In the genomic region with DNA sequence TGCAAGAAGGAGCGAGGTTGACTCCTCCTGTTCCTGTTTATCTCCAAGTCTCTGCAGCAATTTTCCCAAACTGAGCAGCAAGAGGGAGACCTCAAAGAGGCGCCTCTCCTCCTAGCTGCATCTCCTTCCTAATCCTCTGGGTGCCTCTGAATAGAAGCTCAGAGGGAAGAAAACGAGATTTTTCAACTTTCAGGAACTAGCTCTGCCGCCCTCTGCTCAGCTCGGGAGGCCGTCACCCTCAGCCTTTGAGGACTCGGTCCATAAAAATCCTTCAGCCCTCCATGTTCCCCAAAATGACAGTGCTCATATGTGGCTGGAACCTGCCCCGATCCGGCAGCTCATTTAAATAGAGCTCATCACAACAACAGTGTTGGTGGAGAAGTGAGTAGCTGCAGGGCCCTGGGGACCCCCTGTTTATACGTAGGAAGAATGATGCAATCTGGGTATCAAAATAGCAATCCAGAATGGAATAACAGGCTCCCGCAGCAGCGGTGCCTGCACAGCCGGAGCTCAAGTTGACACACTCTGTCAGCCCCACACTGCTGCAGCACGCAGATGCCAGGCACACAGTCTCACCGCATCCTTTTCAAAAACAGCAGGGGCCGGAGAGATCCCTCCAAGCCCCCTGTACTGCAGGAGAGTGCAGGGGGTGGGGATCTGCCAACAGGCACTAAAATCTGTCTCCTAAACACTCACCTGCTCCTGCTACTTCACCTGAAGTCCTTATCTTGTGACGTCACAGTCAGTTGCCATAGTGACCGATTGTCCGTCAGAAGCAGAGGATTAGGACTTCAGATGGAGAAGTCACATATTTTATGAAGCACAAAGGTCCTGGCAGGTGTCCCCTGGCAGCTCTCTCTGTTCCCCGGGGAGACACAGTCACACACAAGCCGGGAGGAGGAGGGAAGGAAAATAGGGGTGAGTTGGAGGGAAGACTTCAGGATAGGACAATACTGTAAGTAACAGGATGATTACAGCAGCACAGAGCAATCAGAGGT, we compare ENCODE assay signal across 9 mouse cellular contexts. TPM values are rescaled to one million over a fixed set of nuclear protein-coding genes. Genes with fewer than 3 reads are reported as not detected.
DNase-seq lines count a peak whose midpoint lies in the region; ATAC-seq lines count a peak whose summit lies in the region.
"Had no signal": no experiment of that assay in that cellular context is flagged by ENCODE, and none has a peak within 500 bp of the region (broad histone marks: within the 10 kb centered on the region; RNA-seq: fewer than 3 reads in every experiment).

No protein-coding gene starts in this region.

- H3K27me3 ChIP-seq in lung, embryonic 16.5 days (ENCODE audit: control insufficient read depth, insufficient read depth, low read depth, low read length): peaks cover 3% of the 10 kb centered on the region; the same call in 1 of the 2 replicates
- peaks cover 34% of the 10 kb centered on the region for H3K27me3 ChIP-seq in limb, embryonic 12.5 days

- no peaks in the 10 kb centered on the region for H3K9me3 ChIP-seq in lung, embryonic 16.5 days (ENCODE audit: control insufficient read depth, low read length)
- H3K9me3 ChIP-seq in limb, embryonic 12.5 days: no peaks in the 10 kb centered on the region

- no peak overlapping the region for H3K9ac ChIP-seq in lung, embryonic 16.5 days (ENCODE audit: low read length)
- H3K9ac ChIP-seq in limb, embryonic 12.5 days (replicated peaks): no peak overlapping the region; the same call in 1 of the 2 replicates

- H3K36me3 ChIP-seq in lung, embryonic 16.5 days (ENCODE audit: control insufficient read depth, insufficient read depth, low read length): no peaks in the 10 kb centered on the region
- no peaks in the 10 kb centered on the region for H3K36me3 ChIP-seq in limb, embryonic 12.5 days

- 7% methylated on average over 21 of the region's 21 CpGs for WGBS in lung, embryonic 16.5 days
- 14% methylated on average over 21 of the region's 21 CpGs for WGBS in limb, embryonic 12.5 days

- peaks cover 3% of the 10 kb centered on the region; the same call in 1 of the 2 replicates for H3K4me1 ChIP-seq in lung, embryonic 16.5 days (replicated peaks; ENCODE audit: control insufficient read depth, insufficient read depth, low read length)
- H3K4me1 ChIP-seq in limb, embryonic 12.5 days (replicated peaks): peaks cover 10% of the 10 kb centered on the region; the same call in 1 of the 2 replicates

- intact Hi-C loops in heart, postnatal 36 days (cut with DNase I): no loop called here
- intact Hi-C loops in gastrocnemius, postnatal 14 days (cut with DNase I; ENCODE audit: low total_unique reads): no loop called here

- no peak for DNase-seq in lung, postnatal 10 days
- DNase-seq in embryo, embryonic 9.5 days (ENCODE audit: extremely low spot score): peak; percentile 9
- DNase-seq in heart, postnatal 36 days: peak; percentile 12
- DNase-seq in right cerebral cortex, postnatal 25 days: peak; percentile 57
- no peak for DNase-seq in gastrocnemius, postnatal 14 days
- no peak for DNase-seq in kidney, postnatal 14 days

- no peak for ATAC-seq in lung, embryonic 16.5 days (ENCODE audit: low read depth)
- no peak for ATAC-seq in limb, embryonic 12.5 days (ENCODE audit: insufficient number of reproducible peaks, insufficient read depth, low FRiP score, low TSS enrichment, low read depth)

- H3K4me3 ChIP-seq in lung, embryonic 16.5 days (ENCODE audit: low read length): no peak overlapping the region
- peak overlapping the region; percentile 22 for H3K4me3 ChIP-seq in limb, embryonic 12.5 days (replicated peaks)

- H3K27ac ChIP-seq in lung, embryonic 16.5 days (ENCODE audit: low read length): no peak overlapping the region
- no peak overlapping the region for H3K27ac ChIP-seq in limb, embryonic 12.5 days

- peak overlapping the region; percentile 8; the same call in 1 of the 2 replicates for H3K4me2 ChIP-seq in lung, embryonic 16.5 days (ENCODE audit: low read depth, low read length)
- peak overlapping the region; percentile 48 for H3K4me2 ChIP-seq in limb, embryonic 12.5 days

RNA-seq across cellular contexts. Expression of a gene that starts 14.3 kb away (rescaled TPM):
- polyA plus RNA-seq in lung, embryonic 16.5 days (2015; fragmentation: Nextera tagmentation; extraction: Ambion mirVana): 0.03 and 0.13 TPM in 2 replicates
- total RNA-seq in heart, postnatal 36 days (2021): under 1 TPM; 0.08 to 0.11 TPM
- 0.04 TPM in 2 replicates for polyA plus RNA-seq in limb, embryonic 12.5 days (2016; fragmentation: Nextera tagmentation; extraction: Ambion mirVana)
- total RNA-seq in gastrocnemius, postnatal 14 days (2021): under 1 TPM; 0.18 to 0.20 TPM

RNA-seq across cellular contexts. Expression of a gene that starts 25.3 kb away (rescaled TPM):
- 126 and 134 TPM in 2 replicates for polyA plus RNA-seq in lung, embryonic 16.5 days (2015; fragmentation: Nextera tagmentation; extraction: Ambion mirVana)
- total RNA-seq in heart, postnatal 36 days (2021): 10 to 100 TPM; 95.0 to 97.5 TPM
- polyA plus RNA-seq in limb, embryonic 12.5 days (2016; fragmentation: Nextera tagmentation; extraction: Ambion mirVana): 137 and 139 TPM in 2 replicates
- 100 to 1,000 TPM; 105 to 116 TPM for total RNA-seq in gastrocnemius, postnatal 14 days (2021)

RNA-seq across cellular contexts. Expression of a gene that starts 54.7 kb away (rescaled TPM):
- 5.0 and 6.0 TPM in 2 replicates for polyA plus RNA-seq in lung, embryonic 16.5 days (2015; fragmentation: Nextera tagmentation; extraction: Ambion mirVana)
- not detected for total RNA-seq in heart, postnatal 36 days (2021)
- polyA plus RNA-seq in limb, embryonic 12.5 days (2016; fragmentation: Nextera tagmentation; extraction: Ambion mirVana): 0.91 and 1.6 TPM in 2 replicates
- not detected for total RNA-seq in gastrocnemius, postnatal 14 days (2021)
- total RNA-seq: hematopoietic stem cell, adult 5-6 weeks had no signal

Comparison
In these comparisons a context has a peak if more than half of its experiments do, and no peak if none do; other contexts are left out.
1. DNase-seq: peak in embryo, embryonic 9.5 days (single experiment), heart, postnatal 36 days (2 of 2) and right cerebral cortex, postnatal 25 days (single experiment); none in lung, postnatal 10 days (single experiment), gastrocnemius, postnatal 14 days (single experiment) and kidney, postnatal 14 days (single experiment).